In genomic region chr11:88099599-88100023, GRCm38 (mm10) we compare ENCODE assay signal across 8 mouse cellular contexts. TPM values are rescaled to one million over a fixed set of nuclear protein-coding genes. Genes with fewer than 3 reads are reported as not detected.
DNase-seq lines count a peak whose midpoint lies in the region; ATAC-seq lines count a peak whose summit lies in the region.

No protein-coding gene starts in this region.

- H3K36me3 ChIP-seq in liver, embryonic 12.5 days = no peaks in the 10 kb centered on the region
- no peaks in the 10 kb centered on the region for H3K36me3 ChIP-seq in neural tube, embryonic 14.5 days (ENCODE audit: control insufficient read depth, insufficient read depth, low read length)

- H3K9me3 ChIP-seq in liver, embryonic 12.5 days (replicated peaks) = no peaks in the 10 kb centered on the region
- H3K9me3 ChIP-seq in neural tube, embryonic 14.5 days (ENCODE audit: control insufficient read depth, low read length) = no peaks in the 10 kb centered on the region

- peak; percentile 58 for DNase-seq in ovary, postnatal 10 days (ENCODE audit: low spot score)
- DNase-seq in ovary, adult 18-20 months (ENCODE audit: low spot score) = no peak
- DNase-seq in embryo, embryonic 10 days (ENCODE audit: low spot score) = peak; percentile 79
- DNase-seq in heart, adult 11 months = peak; percentile 99
- peak; percentile 76 for DNase-seq in kidney, adult 11 months
- DNase-seq in thymus, postnatal 14 days = peak; percentile 67

- peak; percentile 30; the same call in 1 of the 2 replicates for ATAC-seq in liver, embryonic 12.5 days
- ATAC-seq in neural tube, embryonic 14.5 days (ENCODE audit: low read depth) = peak; percentile 46

- H3K4me3 ChIP-seq in liver, embryonic 12.5 days = peak overlapping the region; percentile 63
- peak overlapping the region; percentile 84 for H3K4me3 ChIP-seq in neural tube, embryonic 14.5 days (ENCODE audit: low read depth, low read length)

- peak overlapping the region; percentile 69 for H3K9ac ChIP-seq in liver, embryonic 12.5 days
- peak overlapping the region; percentile 98 for H3K9ac ChIP-seq in neural tube, embryonic 14.5 days (replicated peaks; ENCODE audit: low read depth, low read length)

- peaks cover 28% of the 10 kb centered on the region for H3K4me1 ChIP-seq in liver, embryonic 12.5 days
- peaks cover 18% of the 10 kb centered on the region for H3K4me1 ChIP-seq in neural tube, embryonic 14.5 days (ENCODE audit: control insufficient read depth, insufficient read depth, low read length)

- peak overlapping the region; percentile 69 for H3K27ac ChIP-seq in liver, embryonic 12.5 days
- peak overlapping the region; percentile 90 for H3K27ac ChIP-seq in neural tube, embryonic 14.5 days (ENCODE audit: low read depth, low read length)

- H3K4me2 ChIP-seq in liver, embryonic 12.5 days = peak overlapping the region; percentile 79
- H3K4me2 ChIP-seq in neural tube, embryonic 14.5 days (ENCODE audit: low read depth, low read length) = peak overlapping the region; percentile 84

- peaks cover 79% of the 10 kb centered on the region for H3K27me3 ChIP-seq in liver, embryonic 12.5 days (replicated peaks)
- no peaks in the 10 kb centered on the region for H3K27me3 ChIP-seq in neural tube, embryonic 14.5 days (ENCODE audit: control insufficient read depth, insufficient read depth, low read length)

- under 1% methylated on average over 30 of the region's 38 CpGs for WGBS in liver, embryonic 12.5 days (ENCODE audit: insufficient replicate concordance)
- 2% methylated on average over 32 of the region's 38 CpGs for WGBS in neural tube, embryonic 14.5 days

RNA-seq across cellular contexts. Expression of gene Cuedc1, which starts 1.8 kb away (rescaled TPM):
- 3.4 and 4.6 TPM in 2 replicates for polyA plus RNA-seq in liver, embryonic 12.5 days (2016; fragmentation: Nextera tagmentation; extraction: Ambion mirVana)
- 34.0 and 38.3 TPM in 2 replicates for polyA plus RNA-seq in neural tube, embryonic 14.5 days (2014; fragmentation: Nextera tagmentation; extraction: Ambion mirVana)

RNA-seq across cellular contexts. Expression of gene Vezf1, which starts 31.5 kb away (rescaled TPM):
- polyA plus RNA-seq in liver, embryonic 12.5 days (2016; fragmentation: Nextera tagmentation; extraction: Ambion mirVana) = 14.6 TPM in 2 replicates
- polyA plus RNA-seq in neural tube, embryonic 14.5 days (2014; fragmentation: Nextera tagmentation; extraction: Ambion mirVana) = 50.2 and 53.5 TPM in 2 replicates

RNA-seq across cellular contexts. Expression of gene Srsf1, which starts 52.4 kb away (rescaled TPM):
- 272 and 273 TPM in 2 replicates for polyA plus RNA-seq in liver, embryonic 12.5 days (2016; fragmentation: Nextera tagmentation; extraction: Ambion mirVana)
- 235 and 280 TPM in 2 replicates for polyA plus RNA-seq in neural tube, embryonic 14.5 days (2014; fragmentation: Nextera tagmentation; extraction: Ambion mirVana)
